Mouse (Mus musculus): ENCODE measurements at regions not wholly inside any gene's neighbourhood (a gene's known extent, or its start where the extent isn't known, plus 50 kb on each side); places are given as distances from the start of the nearest gene placed in this dataset.

GRCm38 (mm10) chr2:45623056-45623455 is 505.9 kb upstream of the Zeb2 start:
- no peaks in the 10 kb centered on the region for H3K9me3 ChIP-seq
- no peak overlapping the region for H3K27ac ChIP-seq
- ATAC-seq (ENCODE audit: borderline replicate concordance, extremely low read depth, low FRiP score, low TSS enrichment) = no peak
- H3K36me3 ChIP-seq = no peaks in the 10 kb centered on the region
- H3K4me1 ChIP-seq = no peaks in the 10 kb centered on the region
- no peak overlapping the region for H3K4me2 ChIP-seq
- WGBS = 63% methylated on average over 3 of the region's 3 CpGs
- H3K27me3 ChIP-seq = no peaks in the 10 kb centered on the region
- H3K9ac ChIP-seq = no peak overlapping the region
- H3K4me3 ChIP-seq = no peak overlapping the region

GRCm38 (mm10) chr2:45608926-45609325 is 491.7 kb upstream of the Zeb2 start:
- 94% methylated on average over 1 of the region's 1 CpGs for WGBS
- Histone ChIP-seq H3K9me3 (no peaks in the 10 kb centered on the region), H3K36me3 (no peaks in the 10 kb centered on the region), H3K4me1 (no peaks in the 10 kb centered on the region), H3K27ac (no peak overlapping the region), H3K9ac (no peak overlapping the region), H3K4me3 (no peak overlapping the region), H3K4me2 (no peak overlapping the region), H3K27me3 (no peaks in the 10 kb centered on the region)
- ATAC-seq (ENCODE audit: borderline replicate concordance, extremely low read depth, low FRiP score, low TSS enrichment) = no peak

GRCm38 (mm10) chr2:45607393-45607792 is 490.2 kb upstream of the Zeb2 start:
- Histone ChIP-seq H3K9me3 (no peaks in the 10 kb centered on the region), H3K27me3 (no peaks in the 10 kb centered on the region), H3K4me1 (no peaks in the 10 kb centered on the region), H3K36me3 (no peaks in the 10 kb centered on the region), H3K4me2 (no peak overlapping the region), H3K4me3 (no peak overlapping the region), H3K9ac (no peak overlapping the region), H3K27ac (no peak overlapping the region)
- ATAC-seq (ENCODE audit: borderline replicate concordance, extremely low read depth, low FRiP score, low TSS enrichment) = peak; percentile 62; the same call in 1 of the 2 replicates

GRCm38 (mm10) chr2:45601332-45601900 is 484.2 kb upstream of the Zeb2 start:
- H3K9me3 ChIP-seq = no peaks in the 10 kb centered on the region
- WGBS = 17% methylated on average over 6 of the region's 6 CpGs
- H3K36me3 ChIP-seq = no peaks in the 10 kb centered on the region
- no peaks in the 10 kb centered on the region for H3K27me3 ChIP-seq
- ATAC-seq (ENCODE audit: borderline replicate concordance, extremely low read depth, low FRiP score, low TSS enrichment) = peak; percentile 84; the same call in 1 of the 2 replicates
- no peak overlapping the region for H3K4me2 ChIP-seq
- peak overlapping the region; percentile 63 for H3K27ac ChIP-seq
- H3K4me1 ChIP-seq = peaks cover 12% of the 10 kb centered on the region; the same call in 1 of the 2 replicates
- no peak overlapping the region for H3K4me3 ChIP-seq
- H3K9ac ChIP-seq = no peak overlapping the region

GRCm38 (mm10) chr2:45593765-45594164 is 476.6 kb upstream of the Zeb2 start:
- Histone ChIP-seq H3K4me2 (no peak overlapping the region), H3K4me3 (no peak overlapping the region), H3K27ac (no peak overlapping the region), H3K9me3 (no peaks in the 10 kb centered on the region), H3K27me3 (no peaks in the 10 kb centered on the region), H3K4me1 (no peaks in the 10 kb centered on the region), H3K36me3 (no peaks in the 10 kb centered on the region), H3K9ac (no peak overlapping the region)
- WGBS = 76% methylated on average over 4 of the region's 4 CpGs
- ATAC-seq (ENCODE audit: borderline replicate concordance, extremely low read depth, low FRiP score, low TSS enrichment) = no peak

- H3K27me3 ChIP-seq = no peaks in the 10 kb centered on the region
- no peak overlapping the region for H3K4me2 ChIP-seq
- H3K4me3 ChIP-seq = no peak overlapping the region
- H3K9ac ChIP-seq = no peak overlapping the region
- no peak overlapping the region for H3K27ac ChIP-seq
- H3K4me1 ChIP-seq = 0 out of 2 replicates have a peak, but pooled peaks cover 7% of the 10 kb centered on the region
- no peak for ATAC-seq (ENCODE audit: borderline replicate concordance, extremely low read depth, low FRiP score, low TSS enrichment)
- no peaks in the 10 kb centered on the region for H3K36me3 ChIP-seq
- no peaks in the 10 kb centered on the region for H3K9me3 ChIP-seq
- 97% methylated on average over 1 of the region's 1 CpGs for WGBS
These were observed 473.8 kb upstream of the Zeb2 start for GRCm38 (mm10) chr2:45590980-45591379.

- no peak overlapping the region for H3K4me2 ChIP-seq
- H3K4me1 ChIP-seq = 0 out of 2 replicates have a peak, but pooled peaks cover 7% of the 10 kb centered on the region
- no peak overlapping the region for H3K27ac ChIP-seq
- no peak for ATAC-seq (ENCODE audit: borderline replicate concordance, extremely low read depth, low FRiP score, low TSS enrichment)
- H3K9me3 ChIP-seq = no peaks in the 10 kb centered on the region
- no peak overlapping the region for H3K4me3 ChIP-seq
- H3K27me3 ChIP-seq = no peaks in the 10 kb centered on the region
- 93% methylated on average over 2 of the region's 2 CpGs for WGBS
- H3K36me3 ChIP-seq = no peaks in the 10 kb centered on the region
- H3K9ac ChIP-seq = no peak overlapping the region
These were observed 471.1 kb upstream of the Zeb2 start for GRCm38 (mm10) chr2:45588248-45588647.

GRCm38 (mm10) chr2:45586588-45587200 is 469.5 kb upstream of the Zeb2 start:
- Histone ChIP-seq H3K4me3 (no peak overlapping the region), H3K36me3 (no peaks in the 10 kb centered on the region), H3K4me1 (0 out of 2 replicates have a peak, but pooled peaks cover 9% of the 10 kb centered on the region), H3K4me2 (no peak overlapping the region), H3K27ac (no peak overlapping the region), H3K9ac (no peak overlapping the region), H3K27me3 (no peaks in the 10 kb centered on the region), H3K9me3 (no peaks in the 10 kb centered on the region)
- WGBS = 30% methylated on average over 1 of the region's 1 CpGs
- 0 out of 2 replicates have a peak, but pooled peaks have one; percentile 23 for ATAC-seq (ENCODE audit: borderline replicate concordance, extremely low read depth, low FRiP score, low TSS enrichment)

GRCm38 (mm10) chr2:45581549-45581925 is 464.3 kb upstream of the Zeb2 start:
- H3K4me1 ChIP-seq = peaks cover 11% of the 10 kb centered on the region
- no peak overlapping the region for H3K4me3 ChIP-seq
- no peak overlapping the region for H3K9ac ChIP-seq
- peak; percentile 59; the same call in 1 of the 2 replicates for ATAC-seq (ENCODE audit: borderline replicate concordance, extremely low read depth, low FRiP score, low TSS enrichment)
- 30% methylated on average over 4 of the region's 4 CpGs for WGBS
- no peaks in the 10 kb centered on the region for H3K27me3 ChIP-seq
- H3K9me3 ChIP-seq = no peaks in the 10 kb centered on the region
- H3K36me3 ChIP-seq = no peaks in the 10 kb centered on the region
- peak overlapping the region; percentile 87 for H3K27ac ChIP-seq
- H3K4me2 ChIP-seq = peak overlapping the region; percentile 31

- H3K4me3 ChIP-seq = no peak overlapping the region
- H3K36me3 ChIP-seq = no peaks in the 10 kb centered on the region
- H3K27me3 ChIP-seq = no peaks in the 10 kb centered on the region
- H3K27ac ChIP-seq = peak overlapping the region; percentile 87
- 17% methylated on average over 8 of the region's 8 CpGs for WGBS
- H3K9me3 ChIP-seq = no peaks in the 10 kb centered on the region
- peak overlapping the region; percentile 31 for H3K4me2 ChIP-seq
- ATAC-seq (ENCODE audit: borderline replicate concordance, extremely low read depth, low FRiP score, low TSS enrichment) = peak; percentile 89; the same call in 1 of the 2 replicates
- H3K9ac ChIP-seq = no peak overlapping the region
- H3K4me1 ChIP-seq = peaks cover 10% of the 10 kb centered on the region
These were observed 463.8 kb upstream of the Zeb2 start for GRCm38 (mm10) chr2:45580838-45581548.

- no peak overlapping the region for H3K4me3 ChIP-seq
- H3K27me3 ChIP-seq = no peaks in the 10 kb centered on the region
- no peak overlapping the region for H3K9ac ChIP-seq
- H3K36me3 ChIP-seq = no peaks in the 10 kb centered on the region
- no peak overlapping the region for H3K4me2 ChIP-seq
- 90% methylated on average over 3 of the region's 3 CpGs for WGBS
- no peaks in the 10 kb centered on the region for H3K9me3 ChIP-seq
- no peaks in the 10 kb centered on the region for H3K4me1 ChIP-seq
- H3K27ac ChIP-seq = no peak overlapping the region; the same call in 1 of the 2 replicates
- ATAC-seq (ENCODE audit: borderline replicate concordance, extremely low read depth, low FRiP score, low TSS enrichment) = no peak
These were observed 455.7 kb upstream of the Zeb2 start for GRCm38 (mm10) chr2:45572906-45573305.

- H3K4me3 ChIP-seq = no peak overlapping the region
- H3K9me3 ChIP-seq = no peaks in the 10 kb centered on the region
- WGBS = 64% methylated on average over 4 of the region's 4 CpGs
- no peak overlapping the region for H3K27ac ChIP-seq
- no peaks in the 10 kb centered on the region for H3K27me3 ChIP-seq
- no peak overlapping the region for H3K9ac ChIP-seq
- H3K36me3 ChIP-seq = no peaks in the 10 kb centered on the region
- H3K4me1 ChIP-seq = no peaks in the 10 kb centered on the region
- ATAC-seq (ENCODE audit: borderline replicate concordance, extremely low read depth, low FRiP score, low TSS enrichment) = no peak
- H3K4me2 ChIP-seq = no peak overlapping the region
These were observed 437.5 kb upstream of the Zeb2 start for GRCm38 (mm10) chr2:45554707-45555106.
